Mouse (Mus musculus): ENCODE data around the gene Ankmy1. TPM values are rescaled to one million over a fixed set of nuclear protein-coding genes. Genes with fewer than 3 reads are reported as not detected.

Ankmy1 gene
- polyA plus RNA-seq, 1 experiment = 0.75 TPM

- peak overlapping the region; percentile 44; the same call in 1 of the 2 replicates for H3K27ac ChIP-seq (ENCODE audit: insufficient read depth, low read depth, low read length)
- no peak for DNase-seq
- H3K4me1 ChIP-seq (ENCODE audit: control insufficient read depth, insufficient read depth, low read length) = peaks cover 29% of the 10 kb centered on the region
- TF ChIP-seq POLR2A (IDR thresholded peaks at IDR 0.05; ENCODE audit: low read depth, low read length) = no peak
- 45% methylated on average over 20 of the region's 20 CpGs for WGBS
- peak overlapping the region; percentile 74 for H3K4me3 ChIP-seq (ENCODE audit: insufficient read depth, low read depth, low read length)
- H3K36me3 ChIP-seq (ENCODE audit: control insufficient read depth, insufficient read depth, low read length) = no peaks in the 10 kb centered on the region
- no peaks in the 10 kb centered on the region for H3K27me3 ChIP-seq (replicated peaks; ENCODE audit: control insufficient read depth, insufficient read depth, low read length)
Measured at GRCm38 (mm10) chr1:92907632-92908360, 5.1 kb upstream of the Ankmy1 start.

- WGBS = under 1% methylated on average over 81 of the region's 81 CpGs
- TF ChIP-seq CTCF (conservative IDR thresholded peaks at IDR 0.05; ENCODE audit: insufficient read depth, insufficient read length, low read depth, low read length) (peak; percentile 52), POLR2A (IDR thresholded peaks at IDR 0.05; ENCODE audit: low read depth, low read length) (peak; percentile 61)
- H3K27ac ChIP-seq (ENCODE audit: insufficient read depth, low read depth, low read length) = peak within 1 kb of the TSS; percentile 77
- H3K4me3 ChIP-seq (ENCODE audit: insufficient read depth, low read depth, low read length) = peak within 1 kb of the TSS; percentile 74
- H3K27me3 ChIP-seq (replicated peaks; ENCODE audit: control insufficient read depth, insufficient read depth, low read length) = no peaks in the 10 kb centered on the region
- H3K4me1 ChIP-seq (ENCODE audit: control insufficient read depth, insufficient read depth, low read length) = peaks cover 27% of the 10 kb centered on the region
- DNase-seq = peak; percentile 97
- no peaks in the 10 kb centered on the region for H3K36me3 ChIP-seq (ENCODE audit: control insufficient read depth, insufficient read depth, low read length)
Measured at GRCm38 (mm10) chr1:92906779-92907631, 4.3 kb upstream of the Ankmy1 start, which contains the start of gene Dusp28. Gene Dusp28, plus strand, starts transcription at chr1:92906981.

GRCm38 (mm10) chr1:92905703-92906310, 3.1 kb upstream of the Ankmy1 start:
- Histone ChIP-seq H3K4me3 (ENCODE audit: insufficient read depth, low read depth, low read length) (no peak overlapping the region), H3K4me1 (ENCODE audit: control insufficient read depth, insufficient read depth, low read length) (peaks cover 23% of the 10 kb centered on the region), H3K27ac (ENCODE audit: insufficient read depth, low read depth, low read length) (no peak overlapping the region), H3K27me3 (replicated peaks; ENCODE audit: control insufficient read depth, insufficient read depth, low read length) (no peaks in the 10 kb centered on the region), H3K36me3 (ENCODE audit: control insufficient read depth, insufficient read depth, low read length) (no peaks in the 10 kb centered on the region)
- DNase-seq = no peak
- no peak for TF ChIP-seq POLR2A (IDR thresholded peaks at IDR 0.05; ENCODE audit: low read depth, low read length)
- TF ChIP-seq CTCF (conservative IDR thresholded peaks at IDR 0.05; ENCODE audit: insufficient read depth, insufficient read length, low read depth, low read length) = no peak
- 95% methylated on average over 2 of the region's 2 CpGs for WGBS

- DNase-seq = no peak
- H3K4me1 ChIP-seq (ENCODE audit: control insufficient read depth, insufficient read depth, low read length) = peaks cover 13% of the 10 kb centered on the region
- no peaks in the 10 kb centered on the region for H3K27me3 ChIP-seq (replicated peaks; ENCODE audit: control insufficient read depth, insufficient read depth, low read length)
- no peak overlapping the region for H3K4me3 ChIP-seq (ENCODE audit: insufficient read depth, low read depth, low read length)
- no peaks in the 10 kb centered on the region for H3K36me3 ChIP-seq (ENCODE audit: control insufficient read depth, insufficient read depth, low read length)
- no peak for TF ChIP-seq CTCF (conservative IDR thresholded peaks at IDR 0.05; ENCODE audit: insufficient read depth, insufficient read length, low read depth, low read length)
- TF ChIP-seq POLR2A (IDR thresholded peaks at IDR 0.05; ENCODE audit: low read depth, low read length) = no peak
- no peak overlapping the region for H3K27ac ChIP-seq (ENCODE audit: insufficient read depth, low read depth, low read length)
- 70% methylated on average over 4 of the region's 4 CpGs for WGBS
Measured at GRCm38 (mm10) chr1:92903627-92904026, 921 bp upstream of the Ankmy1 start.

- Histone ChIP-seq H3K27ac (ENCODE audit: insufficient read depth, low read depth, low read length) (no peak overlapping the region), H3K27me3 (replicated peaks; ENCODE audit: control insufficient read depth, insufficient read depth, low read length) (no peaks in the 10 kb centered on the region), H3K4me1 (ENCODE audit: control insufficient read depth, insufficient read depth, low read length) (no peaks in the 10 kb centered on the region), H3K36me3 (ENCODE audit: control insufficient read depth, insufficient read depth, low read length) (no peaks in the 10 kb centered on the region), H3K4me3 (ENCODE audit: insufficient read depth, low read depth, low read length) (no peak overlapping the region)
- WGBS = 17% methylated on average over 3 of the region's 3 CpGs
- DNase-seq = peak; percentile 75
- no peak for TF ChIP-seq POLR2A (IDR thresholded peaks at IDR 0.05; ENCODE audit: low read depth, low read length)
- peak; percentile 88 for TF ChIP-seq CTCF (conservative IDR thresholded peaks at IDR 0.05; ENCODE audit: insufficient read depth, insufficient read length, low read depth, low read length)
Measured at GRCm38 (mm10) chr1:92895089-92895488, 7.6 kb downstream of the Ankmy1 start.

GRCm38 (mm10) chr1:92893896-92894295, 8.8 kb downstream of the Ankmy1 start:
- no peak for DNase-seq
- no peak overlapping the region for H3K4me3 ChIP-seq (ENCODE audit: insufficient read depth, low read depth, low read length)
- no peak overlapping the region for H3K27ac ChIP-seq (ENCODE audit: insufficient read depth, low read depth, low read length)
- no peaks in the 10 kb centered on the region for H3K36me3 ChIP-seq (ENCODE audit: control insufficient read depth, insufficient read depth, low read length)
- TF ChIP-seq CTCF (conservative IDR thresholded peaks at IDR 0.05; ENCODE audit: insufficient read depth, insufficient read length, low read depth, low read length) (no peak), POLR2A (IDR thresholded peaks at IDR 0.05; ENCODE audit: low read depth, low read length) (no peak)
- H3K27me3 ChIP-seq (replicated peaks; ENCODE audit: control insufficient read depth, insufficient read depth, low read length) = no peaks in the 10 kb centered on the region
- 71% methylated on average over 3 of the region's 3 CpGs for WGBS
- H3K4me1 ChIP-seq (ENCODE audit: control insufficient read depth, insufficient read depth, low read length) = no peaks in the 10 kb centered on the region

- TF ChIP-seq CTCF (conservative IDR thresholded peaks at IDR 0.05; ENCODE audit: insufficient read depth, insufficient read length, low read depth, low read length) = no peak
- TF ChIP-seq POLR2A (IDR thresholded peaks at IDR 0.05; ENCODE audit: low read depth, low read length) = no peak
- Histone ChIP-seq H3K36me3 (ENCODE audit: control insufficient read depth, insufficient read depth, low read length) (no peaks in the 10 kb centered on the region), H3K4me3 (ENCODE audit: insufficient read depth, low read depth, low read length) (no peak overlapping the region), H3K27ac (ENCODE audit: insufficient read depth, low read depth, low read length) (no peak overlapping the region), H3K4me1 (ENCODE audit: control insufficient read depth, insufficient read depth, low read length) (no peaks in the 10 kb centered on the region), H3K27me3 (replicated peaks; ENCODE audit: control insufficient read depth, insufficient read depth, low read length) (no peaks in the 10 kb centered on the region)
- whole genome bisulfite sequencing = 74% methylated on average over 3 of the region's 3 CpGs
- DNase-seq = no peak
Measured at GRCm38 (mm10) chr1:92892791-92893190, 9.9 kb downstream of the Ankmy1 start.

Measured in kidney, adult 2 months (tissue).